Mouse (Mus musculus): Measurements from ENCODE around the gene Mrps17.

DNA sequence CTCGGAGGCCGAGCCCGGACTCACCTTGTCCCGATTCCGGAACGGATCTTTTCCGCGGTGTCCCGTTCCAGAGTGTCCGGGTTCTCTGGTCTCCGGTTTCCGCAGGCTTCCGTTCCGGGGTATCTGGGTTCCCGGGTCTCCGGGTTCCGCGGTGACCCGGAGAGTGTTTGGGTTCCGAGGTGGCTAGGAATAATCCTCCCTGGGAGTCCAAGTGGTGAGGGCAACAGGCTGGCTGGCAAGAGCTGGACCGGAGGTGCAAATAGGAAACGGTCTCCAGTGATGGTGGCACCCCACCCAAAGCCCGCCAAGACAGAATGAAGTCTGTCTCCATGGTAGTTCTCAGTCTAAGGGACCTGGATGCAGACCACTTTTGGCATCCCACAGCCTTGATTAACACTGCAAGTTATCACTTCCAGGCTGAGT, 45.2 kb upstream of the Mrps17 start, which contains the start of gene Zfp11:
- TF ChIP-seq CTCF (IDR thresholded peaks at IDR 0.05) = no peak
- TF ChIP-seq EP300 (IDR thresholded peaks at IDR 0.05) = no peak

Data from lung, postnatal 0 days (tissue).